Mouse (Mus musculus) heart, adult 2 months (tissue): ENCODE measurements around the gene Trappc2l. TPM values are rescaled to one million over a fixed set of nuclear protein-coding genes. Genes with fewer than 3 reads are reported as not detected.

ENCODE experiments used
- DNase-seq, 2 experiments: peaks; one replicate each; pipeline ENCODE4 v3.0.0; 2021
- H3K27ac ChIP-seq: fragments of 200-600 bp; 2 replicates; pipeline ENCODE4 v1.8.1; 2022
- H3K27me3 ChIP-seq: fragments of 200-500 bp; 2 replicates; pipeline ENCODE4 v1.6.1; 2012; ENCODE audit warnings: mild to moderate bottlenecking, low read length, inconsistent platforms, mixed read lengths; ENCODE audit not compliant: control insufficient read depth, insufficient read depth
- H3K36me3 ChIP-seq: fragments of 200-500 bp; 2 replicates; pipeline ENCODE4 v1.6.1; 2012; ENCODE audit warnings: low read length, inconsistent platforms; ENCODE audit not compliant: control insufficient read depth, insufficient read depth
- H3K4me1 ChIP-seq: fragments of 200-500 bp; 2 replicates; pipeline ENCODE4 v1.6.1; 2011; ENCODE audit warnings: low read length; ENCODE audit not compliant: control insufficient read depth, insufficient read depth
- H3K4me3 ChIP-seq: fragments of 200-600 bp; 2 replicates; pipeline ENCODE4 v1.8.1; 2022
- H3K79me2 ChIP-seq: fragments of 200-500 bp; replicated peaks from 2 replicates; pipeline ENCODE4 v1.6.1; 2012; ENCODE audit warnings: mild to moderate bottlenecking, inconsistent platforms, low read length, moderate library complexity, mixed read lengths; ENCODE audit not compliant: control insufficient read depth, insufficient read depth
- H3K9ac ChIP-seq: fragments of 200-500 bp; 2 replicates; pipeline ENCODE4 v1.6.1; 2012; ENCODE audit warnings: low read depth, mild to moderate bottlenecking, control low read depth, inconsistent platforms, low read length, mixed read lengths
- CTCF ChIP-seq: fragments of 200-600 bp; IDR thresholded peaks from 2 replicates; pipeline ENCODE4 v1.8.1; 2022; ENCODE audit warnings: antibody characterized with exemption, mild to moderate bottlenecking, moderate library complexity
- EP300 ChIP-seq: fragments of 200-500 bp; IDR thresholded peaks from 2 replicates; pipeline ENCODE4 v1.6.1; 2011; ENCODE audit warnings: low read depth, low read length, control low read depth; ENCODE audit not compliant: insufficient read depth
- POLR2A ChIP-seq: fragments of 200-500 bp; IDR thresholded peaks from 2 replicates; pipeline ENCODE4 v1.6.1; 2011; ENCODE audit warnings: mild to moderate bottlenecking, low read depth, low read length, control low read depth; ENCODE audit not compliant: insufficient read depth
- WGBS: fragments of 180-500 bp; shearing (Covaris S2); methylation state at CpG from one replicate; pipeline ENCODE4 v1.1.7; 2018; 5-methylcytosine and 5-hydroxymethylcytosine counted together
- intact Hi-C: fragments of 180-260 bp; cut with DNase I; formaldehyde crosslinking; loops from one replicate; pipeline ENCODE4 v1.15.1; 2025
- microRNA-seq, 2 experiments: library from miRNA; unstranded; fragments of <30 nt; microRNA quantifications; one replicate each; pipeline ENCODE4 v1.2.0; 2021
- polyA plus RNA-seq: library from polyadenylated mRNA; depleted of rRNA; stranded (reverse); fragments of >200 nt; gene quantifications from 2 replicates; pipeline ENCODE4 v1.2.3, GENCODE M21; 2012; rRNA removed
- total RNA-seq, 2 experiments: library from RNA; stranded (reverse); gene quantifications; 2 replicates each; pipeline ENCODE4 v1.2.3; 2021

The Trappc2l gene
- total and polyA plus RNA-seq, 3 experiments = 58.6 to 161 (median 65.4) TPM

DNA sequence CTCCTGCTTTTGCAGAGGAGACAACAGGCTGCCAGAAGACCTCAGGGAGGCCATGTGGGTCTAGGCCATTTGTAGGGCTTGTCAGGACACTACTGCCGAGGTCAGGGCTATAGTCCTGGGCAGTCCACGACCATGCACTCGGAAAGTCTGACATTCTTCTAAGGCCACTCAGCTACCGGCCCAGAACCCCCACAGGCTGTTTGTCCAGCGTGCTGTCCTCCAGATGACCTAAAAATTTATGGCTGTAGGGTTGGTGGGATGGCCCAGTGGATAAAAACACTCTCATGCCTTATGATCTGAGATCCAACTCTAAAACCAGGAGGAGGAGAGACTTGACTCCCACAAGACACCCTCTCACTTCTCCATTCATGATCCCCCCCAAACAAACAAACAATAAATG is 52.2 kb downstream of the Trappc2l start:
- 63% methylated on average over 5 of the region's 5 CpGs for WGBS
- Histone ChIP-seq H3K27ac (peak overlapping the region; percentile 90), H3K79me2 (peaks cover 5% of the 10 kb centered on the region), H3K36me3 (no peaks in the 10 kb centered on the region), H3K4me3 (no peak overlapping the region), H3K27me3 (no peaks in the 10 kb centered on the region), H3K4me1 (peaks cover 64% of the 10 kb centered on the region), H3K9ac (no peak overlapping the region)
- no peak for DNase-seq
- TF ChIP-seq EP300 (no peak), POLR2A (no peak), CTCF (no peak)
- intact Hi-C loops = loop anchor here (2.0 kb wide), 1 partner anchor 49 kb away; no protein-coding TSS in a partner anchor

DNA sequence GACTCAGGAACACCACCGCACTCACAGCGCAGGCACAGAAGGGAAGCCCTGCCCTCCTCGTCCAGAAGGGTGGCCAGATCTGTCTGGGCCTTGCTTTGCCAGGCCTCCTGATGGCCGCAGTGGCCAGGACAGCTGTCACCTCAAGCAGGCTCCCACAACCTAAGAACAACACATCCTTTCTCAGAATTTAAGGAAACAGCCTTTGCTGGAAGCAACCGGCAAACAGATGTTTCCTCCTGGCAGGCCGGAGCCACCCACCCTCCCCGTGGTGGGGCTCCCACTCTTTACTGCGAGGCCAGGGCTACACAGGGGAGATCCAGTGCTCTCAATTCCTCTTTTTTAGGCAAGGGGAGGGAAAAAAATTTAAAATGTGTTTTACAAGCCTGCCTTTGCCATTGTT is 53.8 kb downstream of the Trappc2l start:
- 23% methylated on average over 8 of the region's 8 CpGs for WGBS
- peak overlapping the region; percentile 15; the same call in 1 of the 2 replicates for H3K4me3 ChIP-seq
- H3K36me3 ChIP-seq = no peaks in the 10 kb centered on the region
- H3K27ac ChIP-seq = peak overlapping the region; percentile 90
- H3K79me2 ChIP-seq = peaks cover 5% of the 10 kb centered on the region
- no peaks in the 10 kb centered on the region for H3K27me3 ChIP-seq
- peak; percentile 69 for TF ChIP-seq POLR2A
- peak; percentile 97 for TF ChIP-seq EP300
- peak; percentile 40 for TF ChIP-seq CTCF
- intact Hi-C loops = loop anchor here (2.0 kb wide), 1 partner anchor 48 kb away; no protein-coding TSS in a partner anchor
- peak; percentile 79 to 88 for DNase-seq
- H3K9ac ChIP-seq = no peak overlapping the region
- H3K4me1 ChIP-seq = peaks cover 62% of the 10 kb centered on the region

DNA sequence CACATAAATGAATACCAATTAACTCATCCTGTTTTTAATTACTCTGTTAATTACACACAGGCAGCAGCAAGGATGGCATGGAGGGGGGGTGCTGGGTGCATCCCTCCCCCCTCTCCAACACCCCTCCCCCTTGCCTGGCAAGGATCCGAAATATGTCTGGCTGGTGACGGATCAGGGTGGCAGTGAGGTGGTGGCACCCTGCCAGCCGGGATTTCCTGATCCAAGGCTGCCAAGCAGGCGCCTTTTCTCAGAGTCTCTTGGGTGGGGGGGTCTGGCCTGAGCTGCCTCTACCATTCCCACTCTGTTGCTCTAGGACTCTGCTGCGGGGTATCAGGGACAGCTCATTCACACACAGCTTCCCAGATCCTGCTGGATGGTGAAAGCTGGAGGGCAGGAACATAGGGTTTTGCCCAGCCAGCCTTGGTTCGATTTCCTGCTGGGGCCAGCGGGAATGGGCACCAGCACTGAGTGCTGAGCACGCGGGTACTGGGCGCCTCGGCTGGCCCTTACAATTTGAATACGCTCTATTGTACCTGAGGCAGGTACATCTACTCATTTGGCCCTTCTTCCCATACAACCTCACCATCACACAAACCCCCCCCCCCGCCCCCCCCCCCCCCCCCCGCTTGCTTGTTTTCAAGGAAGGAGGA is 54.4 kb downstream of the Trappc2l start:
- H3K9ac ChIP-seq = peak overlapping the region; percentile 47
- intact Hi-C loops = loop anchor here (2.0 kb wide), 1 partner anchor 47 kb away; no protein-coding TSS in a partner anchor
- H3K4me3 ChIP-seq = 0 out of 2 replicates have a peak overlapping the region, but pooled peaks have one; percentile 19
- no peaks in the 10 kb centered on the region for H3K27me3 ChIP-seq
- 18% methylated on average over 12 of the region's 14 CpGs for WGBS
- H3K4me1 ChIP-seq = peaks cover 64% of the 10 kb centered on the region
- H3K36me3 ChIP-seq = no peaks in the 10 kb centered on the region
- TF ChIP-seq EP300 = no peak
- no peak for TF ChIP-seq CTCF
- TF ChIP-seq POLR2A = no peak
- DNase-seq = peak; percentile 79 to 80
- peaks cover 6% of the 10 kb centered on the region for H3K79me2 ChIP-seq
- peak overlapping the region; percentile 90 for H3K27ac ChIP-seq

Small RNA genes lying within 50 kb of the gene (microRNA-seq; reads per million reads assigned to microRNA genes)
- gene Mir6396 = 0 reads per million in 2 experiments

Other genes starting within 250 kb of the Trappc2l start
- gene Zc3h18, start 235.0 kb upstream of the Trappc2l start, total RNA-seq = 10 to 100 TPM; 21.8 to 22.1 TPM
- gene Zc3h18, start 235.0 kb upstream of the Trappc2l start, polyA plus RNA-seq = 11.2 and 15.8 TPM in 2 replicates
- gene Il17c, start 189.6 kb upstream of the Trappc2l start, total RNA-seq = not detected
- gene Il17c, start 189.6 kb upstream of the Trappc2l start, polyA plus RNA-seq = not detected in 2 replicates
- gene Cyba, start 178.7 kb upstream of the Trappc2l start, total RNA-seq = 10 to 100 TPM; 41.2 to 43.9 TPM
- 62.1 and 92.8 TPM in 2 replicates for gene Cyba, start 178.7 kb upstream of the Trappc2l start, polyA plus RNA-seq
- gene Mvd, start 168.2 kb upstream of the Trappc2l start, total RNA-seq = 1 to 10 TPM; 4.0 to 5.6 TPM
- gene Mvd, start 168.2 kb upstream of the Trappc2l start, polyA plus RNA-seq = 8.5 and 9.0 TPM in 2 replicates
- gene Snai3, start 150.9 kb upstream of the Trappc2l start, total RNA-seq = 1 to 10 TPM; 1.6 to 8.1 TPM
- 6.8 and 8.2 TPM in 2 replicates for gene Snai3, start 150.9 kb upstream of the Trappc2l start, polyA plus RNA-seq
- gene Rnf166, start 135.6 kb upstream of the Trappc2l start, total RNA-seq = 10 to 100 TPM; 36.9 to 41.6 TPM
- 91.3 and 99.4 TPM in 2 replicates for gene Rnf166, start 135.6 kb upstream of the Trappc2l start, polyA plus RNA-seq
- 1 to 10 TPM; 5.6 to 7.7 TPM for gene Ctu2, start 135.5 kb upstream of the Trappc2l start, total RNA-seq
- 12.3 and 15.8 TPM in 2 replicates for gene Ctu2, start 135.5 kb upstream of the Trappc2l start, polyA plus RNA-seq
- 10 to 100 TPM; 14.0 to 14.8 TPM for gene Piezo1, start 60.3 kb upstream of the Trappc2l start, total RNA-seq
- 48.5 and 55.5 TPM in 2 replicates for gene Piezo1, start 60.3 kb upstream of the Trappc2l start, polyA plus RNA-seq
- 1 to 10 TPM; 2.0 to 2.7 TPM for gene Cdt1, start 43.6 kb upstream of the Trappc2l start, total RNA-seq
- gene Cdt1, start 43.6 kb upstream of the Trappc2l start, polyA plus RNA-seq = 3.2 and 3.5 TPM in 2 replicates
- gene Aprt, start 34.7 kb upstream of the Trappc2l start, total RNA-seq = 10 to 100 TPM; 36.6 to 38.5 TPM
- gene Aprt, start 34.7 kb upstream of the Trappc2l start, polyA plus RNA-seq = 42.1 and 45.1 TPM in 2 replicates
- 1 to 10 TPM; 3.1 to 3.2 TPM for gene Galns, start 177 bp upstream of the Trappc2l start, total RNA-seq
- 4.9 and 5.0 TPM in 2 replicates for gene Galns, start 177 bp upstream of the Trappc2l start, polyA plus RNA-seq
- under 1 TPM in 1 of 2 experiments, not detected in 1; 0.52 TPM for gene Pabpn1l, start 11.1 kb downstream of the Trappc2l start, total RNA-seq
- gene Pabpn1l, start 11.1 kb downstream of the Trappc2l start, polyA plus RNA-seq = 0.10 TPM in 1 of 2 replicates, not detected in the other
- 10 to 100 TPM; 21.8 to 22.3 TPM for gene Cbfa2t3, start 87.5 kb downstream of the Trappc2l start, total RNA-seq
- 10.2 and 10.9 TPM in 2 replicates for gene Cbfa2t3, start 87.5 kb downstream of the Trappc2l start, polyA plus RNA-seq
- 10 to 100 TPM; 25.1 to 29.6 TPM for gene Acsf3, start 163.8 kb downstream of the Trappc2l start, total RNA-seq
- 25.6 and 33.6 TPM in 2 replicates for gene Acsf3, start 163.8 kb downstream of the Trappc2l start, polyA plus RNA-seq
- gene Cdh15, start 236.3 kb downstream of the Trappc2l start, total RNA-seq = not detected
- gene Cdh15, start 236.3 kb downstream of the Trappc2l start, polyA plus RNA-seq = not detected in 2 replicates